Mouse (Mus musculus) thymus, postnatal 36 days (tissue): Measurements from ENCODE around the gene Gabrg2.

Experiments
- DNase-seq, 2 experiments: peaks; one replicate each; pipeline ENCODE4 v3.0.0; 2022; ENCODE audit warnings: mixed read lengths in 2 of 2

Gene Gabrg2

DNA sequence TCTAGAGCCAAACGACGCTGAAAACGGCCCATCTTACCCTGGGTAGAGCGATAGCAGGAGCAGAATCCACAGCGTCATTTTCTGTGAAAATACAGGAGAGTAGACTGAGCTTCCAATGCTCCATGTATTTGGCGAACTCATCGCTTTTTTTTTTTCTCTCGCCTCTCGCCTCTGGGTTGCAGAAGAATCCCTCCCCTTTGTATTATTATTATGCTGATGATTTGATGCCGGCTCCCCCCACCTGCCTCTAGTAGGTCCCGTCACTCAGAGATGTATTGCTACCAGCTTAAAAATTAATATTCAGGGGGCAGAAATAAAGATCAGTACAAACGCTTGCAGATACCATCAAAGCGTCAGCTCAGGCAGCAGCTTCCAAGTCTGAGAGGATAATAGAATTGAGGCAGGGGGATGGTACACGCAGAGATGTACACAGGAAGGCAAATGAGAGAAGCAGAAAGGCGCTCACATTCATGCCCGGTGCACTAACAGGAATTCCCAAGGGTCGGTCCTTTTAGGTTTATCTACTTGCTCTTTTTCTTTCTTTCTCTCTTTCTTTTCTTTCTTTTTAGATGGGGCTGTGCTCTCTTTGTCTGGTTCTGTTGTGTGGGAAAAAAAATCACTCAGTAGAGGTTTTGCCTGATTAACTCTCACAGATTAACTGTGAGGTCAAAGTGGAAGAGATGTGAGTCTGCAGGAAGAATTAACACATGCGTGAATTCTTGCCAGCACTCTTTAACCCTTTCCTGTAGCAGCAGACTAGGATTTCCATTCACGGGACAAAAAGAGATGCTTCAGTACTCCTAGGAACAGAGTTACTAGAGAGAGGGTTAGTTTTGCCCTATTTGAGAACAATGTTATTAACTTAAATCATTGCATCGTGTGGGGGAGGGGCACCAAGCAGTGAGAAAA is at the start of gene Gabrg2:
Gabrg2 (minus strand) TSS at position 668 of the 909 bp plus-strand sequence.
- no peak for DNase-seq

DNA sequence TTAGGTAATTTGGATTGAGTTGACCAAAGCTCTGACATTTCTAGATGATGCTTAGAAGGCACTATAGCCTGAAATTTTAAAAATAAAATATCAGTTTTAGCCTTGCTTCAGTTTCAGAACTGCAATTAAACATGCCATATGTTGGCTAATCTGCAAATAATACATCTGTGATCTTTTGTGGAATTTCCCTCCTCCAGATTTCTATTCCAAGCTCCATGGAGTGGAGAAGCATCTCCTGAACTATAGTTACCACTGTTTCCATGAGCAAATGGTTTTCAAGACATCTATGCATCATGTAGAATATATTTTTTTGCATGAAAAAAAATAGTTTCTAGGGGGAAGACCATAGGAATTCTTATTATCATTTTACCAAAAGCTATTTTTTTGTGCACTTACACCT is 47.5 kb upstream of the Gabrg2 start:
- DNase-seq, result no peak

GRCm38 (mm10) chr11:41999468-41999881 is 1.2 kb downstream of the Gabrg2 start:
- DNase-seq, result no peak

DNA sequence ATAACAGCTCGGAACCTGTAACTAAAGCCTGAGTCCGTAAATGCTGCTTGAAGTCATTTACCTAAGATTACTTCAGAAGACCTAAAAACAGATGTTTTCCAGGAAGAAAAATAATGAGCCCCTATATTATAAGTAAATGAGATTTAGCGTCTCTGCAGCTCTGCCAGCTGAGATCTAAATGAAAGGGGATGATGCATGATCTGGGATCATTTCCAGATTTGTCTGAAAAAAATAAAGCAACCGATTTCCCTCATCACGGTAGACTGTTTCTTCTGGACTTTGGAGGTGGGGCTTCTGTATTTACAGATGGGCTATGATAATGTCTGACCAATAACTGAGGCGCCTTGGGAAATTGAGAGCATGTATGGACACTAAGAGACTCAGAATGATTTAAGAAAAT is 20.5 kb downstream of the Gabrg2 start:
- DNase-seq, result no peak

DNA sequence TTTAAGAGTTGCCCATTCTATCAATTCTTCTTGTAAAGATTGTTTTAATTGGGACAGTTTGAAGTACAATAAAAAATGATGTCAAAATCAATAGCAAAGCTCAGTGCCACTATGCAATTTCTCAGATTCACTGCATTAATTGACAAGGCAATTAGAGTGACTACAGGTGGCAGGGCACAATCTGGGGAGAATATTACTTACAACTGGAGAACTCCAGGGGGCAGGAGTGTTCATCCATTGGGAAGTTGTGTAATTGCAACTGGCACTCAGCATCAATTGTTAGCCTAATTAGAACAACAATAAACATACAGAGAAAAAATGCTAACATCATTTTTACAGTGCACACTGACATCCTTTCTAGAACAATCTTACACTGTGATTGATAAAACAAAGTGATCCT is 32.1 kb downstream of the Gabrg2 start:
- DNase-seq, result no peak

DNA sequence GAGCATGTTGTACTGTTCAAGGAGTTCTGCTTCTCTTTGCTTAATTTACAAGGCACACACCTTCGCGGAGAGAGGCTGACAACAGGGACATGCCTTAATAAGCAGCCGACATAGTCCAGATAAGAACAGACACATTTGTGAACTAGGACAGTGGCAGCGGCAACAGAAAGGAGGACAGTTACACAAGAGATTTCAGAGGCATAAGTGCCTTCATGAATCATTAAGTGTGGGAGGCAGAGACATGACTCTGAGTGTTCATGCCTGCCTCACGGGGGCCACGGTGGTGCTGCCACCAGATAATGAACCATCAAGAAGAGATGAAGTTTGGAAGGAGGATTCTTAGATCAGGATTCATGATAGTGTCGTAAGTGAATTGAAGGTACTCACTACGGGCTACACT is 38.0 kb downstream of the Gabrg2 start:
- DNase-seq, result no peak

DNA sequence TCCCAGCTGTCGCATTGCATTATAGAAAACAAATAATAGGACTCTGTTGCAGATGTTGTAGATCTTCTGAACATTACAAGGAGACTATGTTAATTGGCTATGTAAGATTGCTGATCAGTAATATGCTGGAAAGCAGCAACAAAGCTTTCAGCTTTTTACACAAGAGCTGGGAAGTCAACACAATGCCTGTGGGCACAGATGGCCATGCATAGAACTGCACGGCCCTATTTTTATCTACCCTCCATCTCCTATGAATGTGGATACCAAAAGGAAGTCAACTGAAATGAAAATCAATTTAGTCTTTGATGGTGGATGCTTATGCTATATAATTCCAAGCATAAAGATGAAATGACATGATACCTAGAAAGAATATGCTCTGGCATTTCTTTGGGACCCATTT is 47.1 kb downstream of the Gabrg2 start:
- no peak for DNase-seq

- DNase-seq, result no peak
Observed at GRCm38 (mm10) chr11:41951898-41952297, 48.8 kb downstream of the Gabrg2 start.

- DNase-seq, result no peak
Observed at GRCm38 (mm10) chr11:41945471-41945870, 55.2 kb downstream of the Gabrg2 start.

GRCm38 (mm10) chr11:41937979-41938378 is 62.7 kb downstream of the Gabrg2 start:
- no peak for DNase-seq

DNA sequence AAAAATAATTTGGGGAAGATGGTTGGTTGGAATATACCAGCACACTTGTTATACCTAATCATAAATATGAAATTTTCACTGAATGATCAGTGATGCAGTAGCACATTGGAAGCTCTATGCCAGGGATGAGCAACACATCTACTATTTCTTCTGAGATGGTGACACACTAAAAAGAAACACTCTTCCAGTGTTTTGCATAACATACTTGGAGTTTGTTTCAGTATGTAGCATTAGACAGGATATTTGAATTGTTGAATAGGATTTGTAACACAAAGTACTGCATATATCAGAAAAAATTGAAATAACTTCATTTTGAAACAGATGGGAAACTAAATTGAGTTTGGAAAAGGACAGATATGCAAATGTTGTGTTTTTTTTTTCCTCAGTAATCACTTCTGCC is 81.8 kb downstream of the Gabrg2 start:
- no peak for DNase-seq

- DNase-seq, result no peak
Observed at GRCm38 (mm10) chr11:41914066-41914465, 86.6 kb downstream of the Gabrg2 start.

- DNase-seq, result no peak
Observed at GRCm38 (mm10) chr11:41903661-41904060, 97.0 kb downstream of the Gabrg2 start.
